Mouse (Mus musculus): ENCODE results near the gene Lipe. TPM values are rescaled to one million over a fixed set of nuclear protein-coding genes. Genes with fewer than 3 reads are reported as not detected.

Gene Lipe
- polyA plus RNA-seq, 1 experiment from 2014 or later, result 10.9 TPM

DNA sequence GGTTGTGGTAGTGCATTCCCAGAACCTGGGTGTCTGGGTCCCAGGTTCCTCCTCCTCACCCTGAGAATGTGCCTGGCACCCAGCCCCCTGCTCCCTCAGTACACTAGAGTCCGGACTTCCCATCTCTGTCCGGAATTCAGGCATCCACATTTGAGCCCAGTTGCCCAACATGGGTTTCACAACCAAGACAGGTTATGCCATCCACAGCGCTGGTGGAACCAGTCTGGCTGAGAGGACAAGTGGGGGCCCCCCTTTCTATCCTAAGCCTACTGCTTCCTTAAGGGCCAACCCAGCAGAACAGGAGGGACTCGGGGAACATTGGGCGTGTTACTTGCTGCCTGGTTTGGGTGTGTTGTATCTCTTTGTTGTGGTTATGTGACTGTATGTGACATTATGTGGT is 26.1 kb downstream of the Lipe start:
- Histone ChIP-seq H3K4me1 (peaks cover 16% of the 10 kb centered on the region), H3K4me3 (no peak overlapping the region), H3K27ac (no peak overlapping the region), H3K27me3 (peaks cover 33% of the 10 kb centered on the region), H3K4me2 (replicated peaks) (no peak overlapping the region), H3K9me3 (no peaks in the 10 kb centered on the region), H3K36me3 (no peaks in the 10 kb centered on the region), H3K9ac (no peak overlapping the region)
- 92% methylated on average over 5 of the region's 5 CpGs for WGBS
- no peak for ATAC-seq (ENCODE audit: insufficient number of reproducible peaks, insufficient read depth, low FRiP score, low TSS enrichment)

DNA sequence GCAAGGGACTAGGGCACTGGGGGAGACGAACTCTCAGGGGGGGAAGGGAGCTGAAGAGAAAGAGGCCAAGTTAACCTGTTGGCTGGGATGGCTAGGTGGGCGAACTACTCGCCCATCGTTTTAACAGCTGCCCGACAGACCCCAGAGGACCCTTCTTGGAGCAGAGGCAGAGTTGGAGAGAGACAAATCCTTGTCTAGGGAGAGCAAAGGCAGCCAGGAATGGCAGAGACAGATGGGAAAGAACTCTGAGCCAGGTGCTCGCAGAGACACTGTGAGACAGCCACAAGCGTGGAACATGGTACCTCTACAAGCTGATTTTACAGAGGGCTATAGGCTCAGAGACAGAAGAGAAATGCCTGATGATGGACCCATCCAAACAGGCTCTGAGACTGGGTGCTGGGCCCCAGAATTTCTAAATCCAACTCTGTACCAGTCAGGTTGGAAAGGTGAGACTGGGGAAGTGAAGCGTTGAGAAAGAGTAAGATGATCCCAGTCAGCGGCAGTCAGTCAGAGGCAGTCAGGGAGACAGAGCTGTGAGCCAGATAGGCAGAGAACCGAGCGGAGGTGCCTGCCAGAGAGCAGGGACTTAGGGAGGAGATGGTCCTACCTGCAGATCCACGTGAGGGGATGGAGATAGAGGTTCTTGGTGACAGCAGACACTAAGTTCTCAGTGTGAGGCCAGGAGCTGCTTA is 29.3 kb downstream of the Lipe start, which contains the start of gene Cnfn:
Gene Cnfn, minus strand, starts transcription at position 667 of the 692 bp plus-strand sequence.
- H3K4me1 ChIP-seq, result peaks cover 28% of the 10 kb centered on the region
- no peaks in the 10 kb centered on the region for H3K9me3 ChIP-seq
- peaks cover 4% of the 10 kb centered on the region for H3K36me3 ChIP-seq
- no peak within 1 kb of the TSS for H3K4me3 ChIP-seq
- no peak for ATAC-seq (ENCODE audit: insufficient number of reproducible peaks, insufficient read depth, low FRiP score, low TSS enrichment)
- H3K9ac ChIP-seq, result no peak within 1 kb of the TSS
- no peak within 1 kb of the TSS for H3K4me2 ChIP-seq (replicated peaks)
- WGBS, result 45% methylated on average over 12 of the region's 12 CpGs
- H3K27ac ChIP-seq, result no peak within 1 kb of the TSS
- H3K27me3 ChIP-seq, result peaks cover 51% of the 10 kb centered on the region

DNA sequence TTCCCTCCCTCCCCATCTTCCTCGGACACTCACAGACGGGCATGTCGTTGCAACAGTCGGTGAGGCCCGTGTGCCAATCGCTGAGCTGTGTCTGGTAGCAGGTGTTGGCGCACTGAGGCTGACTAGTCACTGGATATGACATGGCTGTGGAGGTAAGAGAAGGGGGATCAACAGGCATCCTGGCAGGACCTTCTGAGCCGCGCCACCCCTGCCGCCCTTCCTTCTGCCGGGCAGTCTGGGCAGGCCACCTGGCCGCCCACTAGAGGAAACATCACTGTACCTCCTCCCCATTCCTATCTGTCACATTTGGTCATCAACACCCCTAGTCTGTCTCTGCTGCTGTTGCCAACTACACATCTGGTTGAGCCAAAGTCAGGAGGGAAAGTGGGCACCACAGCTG is 30.2 kb downstream of the Lipe start:
- Histone ChIP-seq H3K4me1 (peaks cover 28% of the 10 kb centered on the region), H3K27ac (no peak overlapping the region), H3K27me3 (peaks cover 51% of the 10 kb centered on the region), H3K9me3 (no peaks in the 10 kb centered on the region), H3K9ac (no peak overlapping the region), H3K36me3 (peaks cover 13% of the 10 kb centered on the region), H3K4me3 (no peak overlapping the region), H3K4me2 (replicated peaks) (peak overlapping the region; percentile 27; the same call in 1 of the 2 replicates)
- WGBS, result 21% methylated on average over 12 of the region's 12 CpGs
- ATAC-seq (ENCODE audit: insufficient number of reproducible peaks, insufficient read depth, low FRiP score, low TSS enrichment), result no peak

DNA sequence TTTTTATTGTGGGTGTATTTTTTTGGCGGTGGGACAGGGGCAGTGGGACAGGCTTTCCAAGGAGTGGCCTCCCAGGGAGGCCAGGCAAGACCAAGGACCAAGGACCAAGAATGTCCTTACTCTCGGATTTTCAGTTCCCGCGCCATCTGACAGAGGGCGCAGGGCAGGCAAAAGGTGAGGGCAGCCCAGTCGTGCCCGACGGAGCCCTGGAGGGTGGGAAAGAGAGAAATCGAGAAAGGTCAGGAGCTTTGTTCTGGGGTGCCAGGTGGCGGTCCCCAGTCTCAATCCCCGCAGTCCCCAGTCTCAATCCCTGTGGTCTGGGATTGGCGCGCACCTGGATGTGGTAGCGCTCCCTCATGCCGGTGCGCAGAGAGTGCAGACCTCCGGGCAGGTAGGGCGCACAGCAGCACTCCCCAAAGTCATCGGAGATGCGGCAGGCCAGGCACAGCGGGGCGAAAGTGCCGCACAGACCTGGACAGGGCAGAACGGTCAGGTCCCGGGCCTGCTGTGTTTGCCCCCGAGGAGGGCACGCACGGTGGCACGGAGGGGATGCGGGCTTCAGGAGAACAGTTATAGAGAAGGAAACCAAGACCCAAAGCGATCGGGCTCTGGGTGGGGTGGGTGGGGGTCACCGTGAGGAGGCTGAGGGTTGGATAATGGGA is 30.7 kb downstream of the Lipe start:
- no peak overlapping the region for H3K27ac ChIP-seq
- peak overlapping the region; percentile 10; the same call in 1 of the 2 replicates for H3K4me3 ChIP-seq
- peak overlapping the region; percentile 27 for H3K4me2 ChIP-seq (replicated peaks)
- H3K9me3 ChIP-seq, result no peaks in the 10 kb centered on the region
- H3K27me3 ChIP-seq, result peaks cover 51% of the 10 kb centered on the region
- no peak overlapping the region for H3K9ac ChIP-seq
- H3K4me1 ChIP-seq, result peaks cover 28% of the 10 kb centered on the region
- WGBS, result 2% methylated on average over 33 of the region's 33 CpGs
- ATAC-seq (ENCODE audit: insufficient number of reproducible peaks, insufficient read depth, low FRiP score, low TSS enrichment), result no peak
- H3K36me3 ChIP-seq, result peaks cover 19% of the 10 kb centered on the region

DNA sequence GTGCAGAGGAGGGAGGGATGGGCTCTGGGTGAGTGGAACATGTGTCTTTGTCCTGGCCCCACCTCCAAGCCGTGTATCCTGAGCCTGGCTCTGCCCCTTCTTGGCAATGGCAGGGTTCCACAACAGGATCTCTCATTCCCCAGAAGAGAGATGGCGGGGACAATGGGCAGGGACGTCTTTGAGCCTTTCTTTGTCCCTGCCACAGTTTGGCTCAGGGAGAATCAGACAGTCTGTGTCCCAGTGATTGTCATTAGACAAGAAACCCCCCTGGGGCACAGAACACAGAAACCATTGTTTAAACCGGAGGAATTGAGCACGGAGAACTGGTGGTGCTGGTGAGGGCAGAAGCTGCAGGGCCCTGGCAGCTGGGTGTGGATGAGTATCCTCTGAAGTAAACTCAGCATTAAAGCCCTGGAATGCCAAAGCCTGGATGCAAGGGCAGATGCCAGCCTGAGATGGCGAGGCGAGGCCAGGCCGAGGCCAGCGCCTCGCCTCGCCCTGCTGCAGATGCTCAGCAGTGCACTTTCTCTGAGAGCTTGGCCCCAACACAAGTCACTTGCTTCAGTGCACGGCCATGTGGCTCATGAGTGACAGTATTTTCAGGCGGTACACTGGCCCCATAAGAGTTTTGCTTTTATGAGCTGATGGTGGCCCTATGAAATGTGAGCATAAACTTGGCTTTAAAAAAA is 32.4 kb downstream of the Lipe start:
- 22% methylated on average over 13 of the region's 13 CpGs for WGBS
- Histone ChIP-seq H3K36me3 (peaks cover 34% of the 10 kb centered on the region), H3K4me3 (no peak overlapping the region), H3K4me1 (peaks cover 28% of the 10 kb centered on the region), H3K9ac (0 out of 2 replicates have a peak overlapping the region, but pooled peaks have one; percentile 24), H3K27ac (no peak overlapping the region), H3K4me2 (replicated peaks) (no peak overlapping the region), H3K27me3 (peaks cover 51% of the 10 kb centered on the region), H3K9me3 (no peaks in the 10 kb centered on the region)
- no peak; the same call in 1 of the 2 replicates for ATAC-seq (ENCODE audit: insufficient number of reproducible peaks, insufficient read depth, low FRiP score, low TSS enrichment)

DNA sequence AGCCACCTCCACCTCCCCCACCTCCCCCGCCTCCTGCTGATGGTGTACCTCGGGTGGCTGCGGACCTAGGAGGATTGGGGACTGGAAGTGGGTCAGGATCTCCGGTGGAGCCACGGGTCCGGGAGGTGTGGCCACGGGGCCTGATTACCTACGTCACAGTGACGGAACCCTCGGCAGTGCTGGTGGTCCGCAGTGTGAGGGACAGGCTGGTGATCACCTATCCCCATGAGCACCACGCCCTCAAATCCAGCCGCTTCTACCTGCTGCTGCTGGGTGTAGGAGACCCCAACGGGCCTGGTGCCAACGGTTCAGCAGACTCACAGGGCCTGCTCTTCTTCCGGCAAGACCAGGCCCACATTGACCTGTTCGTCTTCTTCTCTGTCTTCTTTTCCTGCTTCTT is 34.9 kb downstream of the Lipe start:
- H3K4me3 ChIP-seq, result no peak overlapping the region
- H3K4me2 ChIP-seq (replicated peaks), result no peak overlapping the region
- no peaks in the 10 kb centered on the region for H3K9me3 ChIP-seq
- H3K27me3 ChIP-seq, result peaks cover 34% of the 10 kb centered on the region
- H3K9ac ChIP-seq, result no peak overlapping the region
- ATAC-seq (ENCODE audit: insufficient number of reproducible peaks, insufficient read depth, low FRiP score, low TSS enrichment), result no peak
- peaks cover 28% of the 10 kb centered on the region for H3K4me1 ChIP-seq
- 93% methylated on average over 17 of the region's 17 CpGs for WGBS
- H3K36me3 ChIP-seq, result peaks cover 58% of the 10 kb centered on the region
- no peak overlapping the region for H3K27ac ChIP-seq

- H3K27me3 ChIP-seq, result peaks cover 29% of the 10 kb centered on the region
- H3K36me3 ChIP-seq, result peaks cover 62% of the 10 kb centered on the region
- H3K9me3 ChIP-seq, result no peaks in the 10 kb centered on the region
- H3K9ac ChIP-seq, result no peak overlapping the region
- H3K4me3 ChIP-seq, result no peak overlapping the region
- H3K27ac ChIP-seq, result no peak overlapping the region
- ATAC-seq (ENCODE audit: insufficient number of reproducible peaks, insufficient read depth, low FRiP score, low TSS enrichment), result no peak
- 88% methylated on average over 19 of the region's 19 CpGs for WGBS
- H3K4me2 ChIP-seq (replicated peaks), result no peak overlapping the region
- H3K4me1 ChIP-seq, result peaks cover 28% of the 10 kb centered on the region
These were observed 35.4 kb downstream of the Lipe start for GRCm38 (mm10) chr7:25363151-25363550.

GRCm38 (mm10) chr7:25358721-25359206 is 39.7 kb downstream of the Lipe start:
- Histone ChIP-seq H3K4me2 (replicated peaks) (no peak overlapping the region), H3K9me3 (no peaks in the 10 kb centered on the region), H3K9ac (no peak overlapping the region), H3K4me1 (no peaks in the 10 kb centered on the region), H3K27ac (no peak overlapping the region), H3K36me3 (peaks cover 91% of the 10 kb centered on the region), H3K4me3 (no peak overlapping the region), H3K27me3 (no peaks in the 10 kb centered on the region)
- WGBS, result 68% methylated on average over 19 of the region's 19 CpGs
- ATAC-seq (ENCODE audit: insufficient number of reproducible peaks, insufficient read depth, low FRiP score, low TSS enrichment), result no peak

- no peak overlapping the region for H3K4me3 ChIP-seq
- H3K36me3 ChIP-seq, result peaks cover 97% of the 10 kb centered on the region
- 82% methylated on average over 8 of the region's 8 CpGs for WGBS
- H3K27me3 ChIP-seq, result no peaks in the 10 kb centered on the region
- H3K27ac ChIP-seq, result no peak overlapping the region
- no peak overlapping the region for H3K4me2 ChIP-seq (replicated peaks)
- ATAC-seq (ENCODE audit: insufficient number of reproducible peaks, insufficient read depth, low FRiP score, low TSS enrichment), result no peak
- H3K9me3 ChIP-seq, result peaks cover 15% of the 10 kb centered on the region
- no peak overlapping the region for H3K9ac ChIP-seq
- H3K4me1 ChIP-seq, result no peaks in the 10 kb centered on the region
These were observed 49.6 kb downstream of the Lipe start for GRCm38 (mm10) chr7:25348861-25349260.

GRCm38 (mm10) chr7:25341000-25341784 is 57.3 kb downstream of the Lipe start:
- no peaks in the 10 kb centered on the region for H3K27me3 ChIP-seq
- H3K4me2 ChIP-seq (replicated peaks), result no peak overlapping the region
- no peak overlapping the region for H3K27ac ChIP-seq
- H3K36me3 ChIP-seq, result peaks cover 80% of the 10 kb centered on the region
- 84% methylated on average over 20 of the region's 20 CpGs for WGBS
- no peak overlapping the region for H3K4me3 ChIP-seq
- H3K9ac ChIP-seq, result no peak overlapping the region
- no peak for ATAC-seq (ENCODE audit: insufficient number of reproducible peaks, insufficient read depth, low FRiP score, low TSS enrichment)
- H3K4me1 ChIP-seq, result no peaks in the 10 kb centered on the region
- no peaks in the 10 kb centered on the region for H3K9me3 ChIP-seq

DNA sequence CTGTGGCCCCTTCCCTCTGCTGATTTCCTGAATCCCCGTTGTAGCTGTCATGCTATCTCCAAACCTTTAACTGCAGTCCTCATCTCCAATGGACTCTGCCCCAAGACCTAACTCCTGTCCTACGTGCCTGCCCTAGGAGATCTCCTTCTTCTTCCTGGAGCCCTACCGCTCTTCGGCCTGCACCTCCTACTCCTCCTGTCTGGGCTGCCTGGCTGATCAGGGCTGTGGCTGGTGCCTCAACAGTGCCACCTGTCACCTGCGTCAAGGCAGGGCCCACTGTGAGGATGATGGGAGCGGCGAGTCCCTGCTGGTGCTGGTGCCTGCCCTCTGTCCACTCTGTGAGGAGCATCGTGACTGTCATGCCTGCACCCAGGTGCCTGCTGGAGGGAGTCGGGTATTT is 59.2 kb downstream of the Lipe start:
- H3K36me3 ChIP-seq, result peaks cover 81% of the 10 kb centered on the region

More for the DNA sequence above, 59.2 kb downstream of the Lipe start:
- no peak overlapping the region for H3K4me3 ChIP-seq
- no peak overlapping the region for H3K4me2 ChIP-seq (replicated peaks)
- WGBS, result 88% methylated on average over 9 of the region's 9 CpGs
- ATAC-seq (ENCODE audit: insufficient number of reproducible peaks, insufficient read depth, low FRiP score, low TSS enrichment), result no peak
- no peaks in the 10 kb centered on the region for H3K4me1 ChIP-seq
- no peak overlapping the region for H3K9ac ChIP-seq
- H3K27ac ChIP-seq, result no peak overlapping the region
- H3K27me3 ChIP-seq, result no peaks in the 10 kb centered on the region
- no peaks in the 10 kb centered on the region for H3K9me3 ChIP-seq

Data from embryonic facial prominence, embryonic 12.5 days (tissue).